Mouse (Mus musculus): ENCODE measurements around the gene Arfip1. TPM values are rescaled to one million over a fixed set of nuclear protein-coding genes. Genes with fewer than 3 reads are reported as not detected.
A peak's percentile ranks its signal among the peaks of the same experiment; 100 is the strongest.

The Arfip1 gene
- polyA plus RNA-seq, 1 experiment: 16.6 TPM

DNA sequence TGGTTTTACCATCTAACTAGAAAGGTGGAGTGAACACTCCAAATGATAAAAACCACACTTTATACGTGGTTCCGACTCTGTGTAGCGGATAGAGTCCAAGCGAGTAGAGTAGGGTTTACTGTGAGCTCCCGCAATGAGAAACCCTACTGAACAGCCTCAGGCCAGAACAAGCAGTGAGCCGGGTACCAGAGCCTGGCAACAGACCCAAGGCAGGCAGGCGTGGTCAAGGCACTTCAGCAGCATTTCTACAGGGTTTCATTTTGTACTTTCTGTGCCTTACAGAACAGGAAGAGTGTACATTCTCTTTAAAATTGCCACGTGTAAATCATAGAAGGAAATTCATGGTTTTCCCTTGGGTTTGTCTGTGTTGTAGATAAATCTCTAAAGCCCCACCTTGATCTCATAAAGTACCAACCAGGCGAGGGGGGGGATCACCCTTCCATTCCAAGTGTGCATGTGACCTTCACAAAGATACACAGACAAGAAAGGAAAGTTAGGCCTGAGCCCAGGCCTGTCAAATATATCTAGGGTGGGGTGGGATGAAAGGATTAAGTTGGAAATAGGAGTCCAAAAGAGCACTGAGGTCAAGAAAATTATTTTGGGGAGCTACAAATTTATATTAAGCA lies 19.6 kb upstream of the Arfip1 start:
- Histone ChIP-seq H3K27me3 (ENCODE audit: control insufficient read depth, insufficient read depth, insufficient read length) (no peaks in the 10 kb centered on the region), H3ac (ENCODE audit: control insufficient read depth, insufficient read length, low read depth) (no peak overlapping the region), H3K36me3 (ENCODE audit: control insufficient read depth, insufficient read depth) (no peaks in the 10 kb centered on the region), H3K4me3 (ENCODE audit: insufficient read depth, poor library complexity, severe bottlenecking) (no peak overlapping the region), H3K79me2 (ENCODE audit: control insufficient read depth, insufficient read depth) (no peaks in the 10 kb centered on the region), H3K79me3 (ENCODE audit: low read depth) (no peaks in the 10 kb centered on the region)
- TF ChIP-seq MAX (IDR thresholded peaks at IDR 0.05) (no peak), CEBPB (IDR thresholded peaks at IDR 0.05; ENCODE audit: low read depth) (no peak), FOSL1 (IDR thresholded peaks at IDR 0.05; ENCODE audit: insufficient read depth, low read length, poor library complexity, severe bottlenecking) (no peak), MYOD1 (IDR thresholded peaks at IDR 0.05; ENCODE audit: control insufficient read depth, insufficient read length, low read depth) (no peak)

DNA sequence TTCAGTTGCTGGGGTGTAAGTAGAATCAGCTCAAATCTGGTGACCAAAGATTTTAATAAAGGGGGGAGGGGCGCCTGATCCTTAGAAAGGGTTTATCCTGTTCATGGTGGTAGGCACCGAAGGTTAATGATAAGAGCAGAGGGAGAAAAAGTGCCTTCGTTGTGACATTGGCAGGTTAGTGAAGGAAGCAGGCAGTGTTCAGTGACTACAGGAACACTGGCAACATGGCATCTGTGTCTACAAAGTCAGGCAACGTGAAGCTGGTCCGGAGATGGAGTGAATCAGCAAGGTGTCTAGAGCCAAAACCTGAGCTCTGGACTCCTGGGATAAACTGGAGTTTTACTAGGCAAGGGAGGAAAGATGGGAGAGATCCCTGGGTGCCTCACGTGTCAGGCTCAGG lies 16.3 kb upstream of the Arfip1 start:
- Histone ChIP-seq H3K4me3 (ENCODE audit: insufficient read depth, poor library complexity, severe bottlenecking) (no peak overlapping the region), H3ac (ENCODE audit: control insufficient read depth, insufficient read length, low read depth) (no peak overlapping the region), H3K79me3 (ENCODE audit: low read depth) (no peaks in the 10 kb centered on the region), H3K79me2 (ENCODE audit: control insufficient read depth, insufficient read depth) (no peaks in the 10 kb centered on the region), H3K27me3 (ENCODE audit: control insufficient read depth, insufficient read depth, insufficient read length) (no peaks in the 10 kb centered on the region), H3K36me3 (ENCODE audit: control insufficient read depth, insufficient read depth) (no peaks in the 10 kb centered on the region)
- TF ChIP-seq CEBPB (IDR thresholded peaks at IDR 0.05; ENCODE audit: low read depth) (no peak), MYOG (IDR thresholded peaks at IDR 0.05; ENCODE audit: control insufficient read depth, extremely low read depth, insufficient read length) (no peak), FOSL1 (IDR thresholded peaks at IDR 0.05; ENCODE audit: insufficient read depth, low read length, poor library complexity, severe bottlenecking) (no peak), MAX (IDR thresholded peaks at IDR 0.05) (no peak), CTCF (IDR thresholded peaks at IDR 0.05; ENCODE audit: control insufficient read depth, insufficient read depth, insufficient read length) (no peak), USF1 (IDR thresholded peaks at IDR 0.05; ENCODE audit: low read depth) (no peak), MYOD1 (IDR thresholded peaks at IDR 0.05; ENCODE audit: control insufficient read depth, insufficient read length, low read depth) (no peak)

DNA sequence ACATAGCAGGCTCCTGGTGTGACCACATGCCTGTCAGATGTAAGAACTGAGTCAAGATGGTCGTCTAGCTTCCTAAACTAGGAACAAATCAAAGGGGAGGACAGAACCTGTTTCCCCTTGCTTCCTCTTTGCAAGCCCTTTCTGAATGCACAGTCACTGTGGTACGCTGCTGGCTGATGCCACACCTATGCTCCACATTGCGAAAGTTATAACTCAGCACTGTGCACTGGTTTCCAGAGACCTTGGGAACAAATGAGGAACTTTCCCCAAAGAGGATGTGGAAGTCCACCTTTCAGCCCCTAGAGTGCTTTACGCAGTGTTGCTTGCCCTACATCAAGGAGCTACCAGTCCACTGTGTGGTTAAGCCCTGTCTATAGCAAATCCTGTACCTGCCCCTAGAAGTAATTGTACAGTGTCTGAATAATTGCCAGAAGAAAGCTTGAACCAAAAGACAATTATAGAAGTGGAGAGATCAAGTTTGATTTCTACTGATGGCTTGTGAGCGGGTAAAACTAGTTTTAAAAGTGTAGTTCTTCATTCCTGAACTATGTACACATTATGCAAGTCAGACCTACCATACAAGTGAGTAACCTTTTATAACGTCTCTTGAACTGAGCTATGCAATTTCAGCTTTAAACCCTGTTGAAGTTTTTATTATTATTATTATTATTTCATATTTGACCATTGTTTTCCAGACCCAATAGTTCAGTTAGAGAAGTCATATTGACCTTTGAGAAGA lies 15.7 kb upstream of the Arfip1 start:
- H3K79me3 ChIP-seq (ENCODE audit: low read depth): no peaks in the 10 kb centered on the region
- no peaks in the 10 kb centered on the region for H3K79me2 ChIP-seq (ENCODE audit: control insufficient read depth, insufficient read depth)
- TF ChIP-seq MYOD1 (IDR thresholded peaks at IDR 0.05; ENCODE audit: control insufficient read depth, insufficient read length, low read depth) (no peak), MYOG (IDR thresholded peaks at IDR 0.05; ENCODE audit: control insufficient read depth, extremely low read depth, insufficient read length) (no peak), USF1 (IDR thresholded peaks at IDR 0.05; ENCODE audit: low read depth) (no peak), MAX (IDR thresholded peaks at IDR 0.05) (no peak), FOSL1 (IDR thresholded peaks at IDR 0.05; ENCODE audit: insufficient read depth, low read length, poor library complexity, severe bottlenecking) (no peak), CTCF (IDR thresholded peaks at IDR 0.05; ENCODE audit: control insufficient read depth, insufficient read depth, insufficient read length) (no peak), CEBPB (IDR thresholded peaks at IDR 0.05; ENCODE audit: low read depth) (no peak)
- H3K27me3 ChIP-seq (ENCODE audit: control insufficient read depth, insufficient read depth, insufficient read length): no peaks in the 10 kb centered on the region
- H3K4me3 ChIP-seq (ENCODE audit: insufficient read depth, poor library complexity, severe bottlenecking): no peak overlapping the region
- no peak overlapping the region for H3ac ChIP-seq (ENCODE audit: control insufficient read depth, insufficient read length, low read depth)
- no peaks in the 10 kb centered on the region for H3K36me3 ChIP-seq (ENCODE audit: control insufficient read depth, insufficient read depth)

DNA sequence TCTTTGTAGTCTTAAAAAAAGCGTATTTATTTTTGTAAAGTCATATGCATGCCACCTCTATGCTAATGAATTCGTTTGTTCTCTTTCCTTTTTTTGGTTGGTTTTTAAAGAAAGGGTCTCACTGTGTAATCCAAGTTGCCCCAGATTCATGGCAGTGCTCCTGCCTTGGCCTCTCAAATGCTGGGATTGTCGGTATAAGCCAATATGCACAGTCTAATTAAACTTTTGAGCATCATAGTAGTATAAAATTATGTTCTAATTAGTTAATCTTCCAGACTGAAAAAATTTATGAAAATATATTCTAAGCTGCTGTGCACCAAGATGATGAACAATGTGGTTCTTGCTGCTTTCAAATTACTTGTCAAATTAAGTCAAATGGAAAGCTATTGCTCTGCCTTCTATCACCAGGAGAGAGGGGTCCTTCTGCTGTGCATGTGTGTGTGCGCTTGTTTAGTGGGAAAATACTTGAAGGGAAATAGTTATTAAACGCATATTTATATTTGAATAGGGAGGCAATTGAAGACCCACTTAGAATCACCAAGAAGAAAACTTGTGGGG lies 13.3 kb upstream of the Arfip1 start:
- Histone ChIP-seq H3K79me3 (ENCODE audit: low read depth) (no peaks in the 10 kb centered on the region), H3K36me3 (ENCODE audit: control insufficient read depth, insufficient read depth) (no peaks in the 10 kb centered on the region), H3ac (ENCODE audit: control insufficient read depth, insufficient read length, low read depth) (no peak overlapping the region), H3K27me3 (ENCODE audit: control insufficient read depth, insufficient read depth, insufficient read length) (no peaks in the 10 kb centered on the region), H3K79me2 (ENCODE audit: control insufficient read depth, insufficient read depth) (no peaks in the 10 kb centered on the region), H3K4me3 (ENCODE audit: insufficient read depth, poor library complexity, severe bottlenecking) (no peak overlapping the region)
- TF ChIP-seq MAX (IDR thresholded peaks at IDR 0.05): no peak
- TF ChIP-seq MYOD1 (IDR thresholded peaks at IDR 0.05; ENCODE audit: control insufficient read depth, insufficient read length, low read depth): no peak
- no peak for TF ChIP-seq MYOG (IDR thresholded peaks at IDR 0.05; ENCODE audit: control insufficient read depth, extremely low read depth, insufficient read length)
- TF ChIP-seq USF1 (IDR thresholded peaks at IDR 0.05; ENCODE audit: low read depth): no peak
- no peak for TF ChIP-seq FOSL1 (IDR thresholded peaks at IDR 0.05; ENCODE audit: insufficient read depth, low read length, poor library complexity, severe bottlenecking)
- TF ChIP-seq CTCF (IDR thresholded peaks at IDR 0.05; ENCODE audit: control insufficient read depth, insufficient read depth, insufficient read length): no peak

DNA sequence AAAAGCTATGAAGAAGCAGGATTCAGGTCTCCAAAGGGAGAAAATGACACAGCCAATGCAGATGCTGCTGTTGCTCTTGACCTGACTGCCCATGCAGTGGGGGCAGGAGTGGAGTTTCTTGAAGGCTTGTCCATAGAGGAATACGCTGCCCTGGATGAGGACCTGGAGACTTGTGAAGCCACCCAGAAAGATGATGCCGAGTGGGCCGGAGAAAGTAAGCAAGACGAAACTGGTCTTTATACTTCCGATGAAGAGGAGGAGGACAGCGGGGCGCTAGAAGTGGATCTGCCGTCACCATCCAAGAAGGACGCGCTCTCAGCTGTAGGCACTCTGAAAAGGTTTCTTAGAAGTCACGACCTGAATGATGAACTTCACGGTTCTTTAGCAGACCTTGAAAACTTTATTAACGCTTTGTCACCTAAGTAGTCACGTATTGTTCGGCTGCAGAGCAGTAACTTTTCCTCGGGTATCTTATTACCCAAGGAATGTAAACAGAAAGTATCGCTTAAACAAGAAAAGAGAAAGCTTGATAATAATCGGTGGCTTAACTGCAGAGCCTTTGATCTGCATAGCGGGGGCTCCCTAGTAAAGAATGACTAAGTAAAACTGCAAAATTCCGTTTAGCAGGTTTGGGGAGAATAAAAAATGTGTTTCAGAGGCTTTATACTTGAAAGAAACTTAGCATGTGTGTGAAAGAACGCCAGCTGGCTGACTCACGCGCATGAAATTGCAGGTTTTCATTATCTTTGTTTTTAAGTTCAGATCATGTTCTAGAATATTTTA lies 12.7 kb upstream of the Arfip1 start:
- Histone ChIP-seq H3K79me3 (ENCODE audit: low read depth) (no peaks in the 10 kb centered on the region), H3K36me3 (ENCODE audit: control insufficient read depth, insufficient read depth) (no peaks in the 10 kb centered on the region), H3K27me3 (ENCODE audit: control insufficient read depth, insufficient read depth, insufficient read length) (no peaks in the 10 kb centered on the region), H3K79me2 (ENCODE audit: control insufficient read depth, insufficient read depth) (no peaks in the 10 kb centered on the region), H3ac (ENCODE audit: control insufficient read depth, insufficient read length, low read depth) (no peak overlapping the region), H3K4me3 (ENCODE audit: insufficient read depth, poor library complexity, severe bottlenecking) (peak overlapping the region; percentile 6)
- TF ChIP-seq USF1 (IDR thresholded peaks at IDR 0.05; ENCODE audit: low read depth): no peak
- no peak for TF ChIP-seq MYOD1 (IDR thresholded peaks at IDR 0.05; ENCODE audit: control insufficient read depth, insufficient read length, low read depth)
- TF ChIP-seq MYOG (IDR thresholded peaks at IDR 0.05; ENCODE audit: control insufficient read depth, extremely low read depth, insufficient read length): no peak
- TF ChIP-seq CTCF (IDR thresholded peaks at IDR 0.05; ENCODE audit: control insufficient read depth, insufficient read depth, insufficient read length): no peak

All from C2C12 (cell line).